Mouse (Mus musculus) layer of hippocampus, adult 18-20 months (tissue): ENCODE data around the gene Fam3c. TPM values are rescaled to one million over a fixed set of nuclear protein-coding genes. Genes with fewer than 3 reads are reported as not detected.

ENCODE experiments used
- DNase-seq, 2 experiments: peaks; one replicate each; pipeline ENCODE4 v3.0.0; 2022; ENCODE audit warnings: low spot score in 2 of 2
- total RNA-seq, 2 experiments: library from RNA; stranded (reverse); gene quantifications; 2 replicates each; pipeline ENCODE4 v1.2.3; 2021

The Fam3c gene
- total RNA-seq, 2 experiments from 2014 or later = 58.3 to 60.5 TPM

DNA sequence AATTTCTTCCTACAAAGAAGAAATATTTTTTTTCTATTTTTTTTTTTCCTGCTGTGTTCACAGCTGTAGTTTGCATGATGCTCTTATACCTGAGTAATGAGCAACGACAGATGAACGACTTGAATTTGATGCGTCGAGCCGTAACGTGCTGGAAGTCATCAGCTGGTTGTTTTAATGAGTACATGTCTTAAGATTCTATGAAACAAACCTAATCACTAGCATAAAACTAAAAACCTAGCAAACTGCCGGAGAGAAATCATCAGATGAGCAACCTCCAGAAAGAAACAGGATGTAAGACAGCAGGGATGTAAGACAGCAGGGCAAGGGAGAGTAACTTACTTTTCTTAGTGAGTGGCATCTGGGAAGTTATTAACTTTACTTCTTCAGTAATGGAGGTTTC is 1.4 kb downstream of the Fam3c start:
- DNase-seq = no peak

GRCm38 (mm10) chr6:22354031-22354430 is 2.0 kb downstream of the Fam3c start:
- no peak for DNase-seq

DNA sequence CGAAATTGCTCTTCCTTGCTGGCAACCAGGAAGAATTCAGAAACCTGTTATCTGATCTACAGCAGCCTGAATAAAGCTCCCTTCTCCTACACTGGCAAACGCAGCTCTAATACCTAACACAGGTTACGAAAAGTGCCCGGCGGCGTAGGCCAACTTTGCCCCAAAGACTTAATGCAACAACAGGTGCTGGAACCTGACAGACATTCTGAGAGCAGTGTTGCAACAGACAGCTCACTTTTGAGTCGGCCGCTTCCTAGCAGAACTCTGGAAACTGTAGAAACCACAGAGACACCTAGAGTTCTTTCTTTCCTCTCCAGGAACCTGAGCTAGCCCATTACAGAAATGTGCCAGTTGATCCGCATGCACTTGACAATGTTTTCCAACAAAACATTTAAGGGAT is 4.5 kb downstream of the Fam3c start:
- DNase-seq = no peak

DNA sequence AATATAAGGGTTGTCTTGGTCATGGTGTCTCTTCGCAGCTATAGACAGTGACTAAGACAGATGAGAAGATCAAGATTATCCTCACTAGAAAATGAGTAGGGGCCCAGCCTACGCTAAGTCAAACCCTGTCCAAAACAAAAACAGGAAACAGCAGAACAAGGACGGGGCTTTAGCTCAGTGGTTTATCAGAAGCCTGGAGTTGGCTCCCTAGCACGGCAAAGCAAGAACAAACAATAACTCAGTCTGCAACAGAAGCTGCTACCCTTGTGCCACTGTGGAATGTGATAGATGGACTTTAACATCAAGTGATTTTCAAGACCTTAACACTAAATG is 5.8 kb downstream of the Fam3c start:
- DNase-seq = no peak

DNA sequence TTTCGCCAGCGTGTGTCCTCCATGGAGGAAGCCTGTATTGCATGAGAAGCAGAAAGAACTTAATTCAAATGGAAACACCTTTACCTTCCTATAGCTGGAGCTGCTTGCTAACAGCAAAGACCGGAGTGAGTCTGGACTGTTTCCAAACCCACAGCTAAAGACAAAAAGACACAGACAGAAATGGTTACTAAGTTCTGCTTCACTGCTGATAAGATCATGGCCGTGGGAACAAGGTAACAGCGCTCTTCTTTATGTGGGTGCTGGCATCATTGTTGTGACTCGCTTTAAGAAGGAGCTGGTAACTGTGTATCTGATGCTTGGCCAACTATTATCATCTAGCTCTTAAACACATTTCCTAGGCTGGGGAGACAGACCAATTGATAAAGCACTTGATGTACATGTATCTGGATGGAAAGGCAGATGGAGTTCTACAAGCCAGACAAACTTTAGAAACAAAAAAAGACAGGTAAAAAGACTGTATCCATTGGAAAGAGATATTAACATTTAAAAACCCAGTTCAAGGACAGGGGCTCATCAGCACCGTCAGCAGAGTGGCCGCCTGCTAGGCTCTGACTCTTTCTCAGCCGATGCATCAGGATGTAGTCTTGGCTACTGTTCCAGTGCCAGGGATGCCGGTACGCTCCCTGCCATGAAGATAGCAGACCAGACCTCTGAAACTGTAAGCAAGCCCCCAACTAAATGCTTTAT is 6.4 kb downstream of the Fam3c start:
- no peak for DNase-seq

- DNase-seq = no peak
These were observed 7.1 kb downstream of the Fam3c start for GRCm38 (mm10) chr6:22348975-22349374.

- no peak for DNase-seq
These were observed 7.9 kb downstream of the Fam3c start for GRCm38 (mm10) chr6:22348130-22348529.

GRCm38 (mm10) chr6:22347132-22347902 is 8.7 kb downstream of the Fam3c start:
- no peak for DNase-seq

GRCm38 (mm10) chr6:22344443-22344842 is 11.6 kb downstream of the Fam3c start:
- no peak for DNase-seq

DNA sequence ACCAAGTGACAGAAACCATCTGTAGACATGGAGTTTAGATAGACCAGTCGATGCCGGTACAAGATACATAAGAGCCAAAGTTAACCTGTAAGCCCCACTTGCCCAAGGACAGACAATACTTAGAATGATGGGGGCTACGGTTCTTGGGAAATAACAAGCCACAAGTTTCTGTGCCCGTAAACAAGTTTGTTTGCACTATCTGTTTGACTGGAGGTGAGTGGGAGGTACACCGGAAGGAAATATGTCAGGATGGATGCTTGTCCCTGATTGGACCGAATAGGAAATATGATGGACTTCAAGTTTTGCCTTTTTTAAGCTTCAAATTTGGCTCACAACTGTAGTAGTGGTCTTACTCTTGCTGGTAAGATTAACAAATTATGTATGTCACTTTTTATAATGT is 12.3 kb downstream of the Fam3c start:
- DNase-seq = no peak

DNA sequence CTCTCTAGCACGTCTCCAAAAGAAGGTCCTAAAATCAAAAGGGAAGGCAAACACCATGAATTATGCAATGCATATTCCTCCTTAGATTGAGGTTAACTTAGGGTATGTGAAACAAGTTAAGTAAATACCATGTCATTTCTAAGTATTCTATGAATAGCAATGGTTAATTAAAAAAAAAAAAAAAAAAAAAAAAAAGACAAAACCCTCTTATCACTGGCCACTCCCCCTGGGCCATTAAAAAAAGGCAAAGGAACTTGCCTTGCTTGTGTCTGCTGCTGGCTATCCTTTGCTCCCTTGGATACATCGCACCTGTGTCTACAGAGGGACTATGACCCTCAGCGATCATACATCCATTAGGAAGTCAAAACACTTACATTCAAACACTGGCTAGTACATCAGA is 12.8 kb downstream of the Fam3c start:
- no peak for DNase-seq

DNA sequence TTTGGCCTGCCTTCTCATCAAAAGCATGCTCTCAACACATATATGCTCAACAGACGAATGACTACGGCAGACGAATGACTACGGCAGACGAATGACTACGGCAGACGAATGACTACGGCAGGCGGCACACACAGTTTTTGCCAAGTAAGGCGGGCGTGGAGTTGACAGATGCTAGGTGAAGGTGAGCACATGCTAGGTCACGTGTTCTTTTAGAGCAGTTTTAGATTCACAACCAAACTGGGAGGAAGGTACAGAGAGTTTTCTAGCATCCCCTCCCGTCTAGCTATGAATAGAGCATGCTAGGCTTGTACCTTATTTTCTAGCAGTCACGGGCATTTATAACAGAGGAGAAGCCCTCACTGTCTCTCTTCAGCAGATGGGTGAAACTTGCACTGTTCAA is 15.3 kb downstream of the Fam3c start:
- no peak for DNase-seq

DNA sequence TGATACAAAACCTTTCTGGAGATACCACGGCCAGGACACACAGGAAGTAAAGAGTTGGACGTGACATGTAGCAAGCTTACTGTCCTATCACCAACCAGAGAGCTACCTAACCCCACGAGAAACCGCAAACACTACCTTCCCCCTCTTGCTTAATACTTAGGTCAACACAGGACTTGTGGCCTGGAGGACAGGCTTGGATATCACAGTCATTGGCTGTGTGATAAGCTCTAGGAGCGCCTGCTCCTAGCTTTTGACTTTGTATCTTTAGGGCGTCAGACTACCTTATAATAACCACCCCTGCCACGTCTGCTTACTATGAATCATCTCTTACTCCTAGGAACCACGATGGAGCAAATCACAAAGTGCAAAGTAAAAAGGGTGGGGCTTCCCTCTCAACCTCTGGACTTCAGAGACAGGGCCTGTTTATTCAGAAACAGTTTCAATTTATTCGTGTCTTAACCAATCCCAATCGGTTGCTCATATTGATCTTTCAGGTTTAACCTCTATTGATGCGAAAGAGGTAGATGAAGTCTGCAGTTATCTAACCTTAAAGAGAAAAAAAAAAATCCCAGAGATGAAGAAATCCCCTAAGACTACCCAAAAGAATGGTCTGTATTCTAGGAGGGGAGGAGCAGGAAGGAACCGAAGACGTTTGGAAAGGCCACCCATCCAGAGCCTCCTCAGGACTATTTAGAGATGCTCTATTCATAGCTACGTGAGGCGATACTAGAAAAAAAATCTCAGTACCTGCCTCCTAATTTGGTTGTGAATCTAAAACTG is 16.1 kb downstream of the Fam3c start:
- no peak for DNase-seq

DNA sequence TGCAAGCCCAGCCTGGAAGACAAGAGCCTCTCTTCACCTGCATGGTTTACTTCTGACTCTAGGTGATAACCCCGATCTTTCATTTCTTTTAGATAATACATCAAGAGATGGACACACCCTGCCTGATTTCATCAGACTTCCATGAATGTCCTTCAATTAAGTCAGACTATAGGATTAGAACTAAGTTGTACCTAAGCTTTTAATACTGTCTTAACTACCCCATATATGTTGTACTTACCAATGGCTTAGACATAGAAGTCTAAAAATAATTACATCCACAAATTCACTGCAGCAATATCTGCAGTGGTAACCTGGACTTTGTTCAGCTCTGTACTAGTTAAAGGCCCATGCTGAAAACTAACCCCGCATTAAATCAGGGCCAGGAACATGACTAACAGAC is 23.5 kb downstream of the Fam3c start:
- DNase-seq = no peak

DNA sequence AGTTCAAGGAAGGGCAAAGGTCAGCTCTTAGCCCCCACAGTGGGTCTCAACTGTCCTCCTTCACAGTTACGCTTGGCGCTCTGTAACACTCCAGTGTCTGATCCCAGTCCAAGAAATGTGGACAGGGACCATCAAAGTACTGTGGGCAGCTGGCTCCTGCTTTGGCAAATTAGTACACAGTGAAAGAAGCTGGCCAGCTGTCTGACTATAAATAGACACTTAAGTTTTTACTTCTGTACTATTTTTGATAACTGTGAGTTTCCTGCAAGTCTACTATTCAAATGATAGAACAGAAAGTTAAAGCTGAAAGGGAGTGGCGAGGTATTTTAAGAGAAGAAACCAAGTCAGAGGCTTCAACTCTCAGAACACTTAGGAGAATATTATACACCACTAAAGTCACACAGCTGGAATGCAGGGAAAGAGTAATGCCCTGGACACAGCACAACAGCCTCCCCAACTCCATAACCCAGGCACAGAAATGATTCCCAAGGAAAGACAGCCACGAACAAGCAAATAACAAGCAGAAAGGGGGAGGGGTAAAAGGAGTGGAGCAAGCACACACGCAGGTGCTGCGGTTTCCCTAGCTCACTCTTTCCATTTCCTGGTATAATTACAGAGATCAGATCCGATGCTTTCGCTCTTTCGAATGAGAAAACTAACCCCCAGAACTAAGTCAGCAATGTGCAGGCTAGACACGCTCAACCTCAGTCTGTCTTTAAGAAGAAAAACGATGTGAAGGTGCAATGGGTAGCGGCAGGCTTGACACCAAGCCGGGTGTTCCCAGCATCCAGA is 25.7 kb downstream of the Fam3c start:
- no peak for DNase-seq

DNA sequence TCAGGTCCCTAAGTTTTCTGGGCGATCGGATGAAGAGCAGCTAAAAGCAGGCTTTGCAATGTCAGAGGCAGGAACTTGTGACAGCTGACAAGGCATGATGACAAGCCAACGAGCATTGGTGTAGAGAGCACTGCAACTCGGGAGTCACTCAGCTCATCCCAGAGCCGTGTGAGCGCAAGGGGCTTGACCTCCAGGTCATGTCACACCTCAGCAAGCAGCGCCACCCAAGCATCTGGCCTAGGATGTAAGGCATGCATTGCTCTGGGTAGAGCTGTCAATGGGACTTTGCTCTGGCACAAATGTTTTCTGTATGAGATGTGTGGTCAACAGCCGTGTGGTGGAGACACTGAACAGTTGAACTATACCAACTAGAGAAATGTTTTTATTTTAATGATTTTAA is 28.1 kb downstream of the Fam3c start:
- no peak for DNase-seq

- DNase-seq = no peak
These were observed 29.0 kb downstream of the Fam3c start for GRCm38 (mm10) chr6:22327091-22327490.

- no peak for DNase-seq
These were observed 29.8 kb downstream of the Fam3c start for GRCm38 (mm10) chr6:22326289-22326688.

DNA sequence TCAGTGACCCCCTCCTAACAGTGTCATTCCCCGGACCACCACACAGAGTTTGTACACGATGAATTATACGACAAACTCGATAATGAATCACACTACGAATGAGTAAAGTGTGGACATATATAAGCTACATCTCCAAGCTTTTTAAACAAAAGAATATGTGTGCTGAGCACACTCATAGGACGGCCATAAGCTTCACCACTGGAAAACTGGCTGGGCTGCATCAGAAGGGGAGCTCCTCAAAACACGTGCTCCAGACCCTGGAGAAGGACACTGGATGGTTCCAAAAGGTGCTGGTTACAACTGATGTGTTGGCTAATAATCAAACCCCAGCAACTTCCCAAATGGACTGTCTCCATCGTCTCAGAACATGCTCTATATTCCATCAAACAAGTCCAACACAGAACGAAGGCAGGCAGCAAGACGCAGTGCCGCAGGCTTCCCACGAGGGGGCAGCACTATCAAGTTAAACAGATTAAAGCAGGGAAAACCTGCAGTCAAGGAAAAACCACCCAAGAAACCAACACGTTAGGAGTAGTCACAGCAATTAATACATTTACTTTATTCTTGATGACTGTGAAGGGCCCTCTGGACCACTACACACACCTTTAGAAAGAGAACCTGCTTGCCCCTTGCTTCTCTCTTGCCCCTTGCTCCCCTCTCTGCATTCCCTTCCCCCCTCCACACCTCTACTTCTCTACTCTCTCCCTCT is 30.5 kb downstream of the Fam3c start:
- peak; percentile 71 to 91 for DNase-seq

- DNase-seq = no peak
These were observed 58.0 kb downstream of the Fam3c start for GRCm38 (mm10) chr6:22298059-22298458.

DNA sequence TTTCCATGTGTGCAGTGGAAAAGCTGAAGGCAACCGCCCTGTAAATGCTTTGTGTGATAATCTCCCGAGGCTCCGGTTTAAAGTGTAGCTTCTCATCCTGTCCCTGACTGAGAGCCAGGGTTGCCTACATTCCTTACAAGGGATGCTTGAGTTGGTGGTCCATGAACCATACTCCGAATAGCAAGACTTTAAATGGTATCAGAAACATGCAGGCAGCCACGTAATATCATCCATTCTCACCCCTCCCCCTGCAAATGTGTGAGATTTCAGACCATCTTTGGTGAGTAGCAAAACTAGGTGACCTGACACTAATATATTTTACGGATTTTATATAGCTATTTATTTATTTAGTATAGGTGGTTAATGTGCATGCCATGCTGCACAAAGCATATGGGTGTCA is 59.0 kb downstream of the Fam3c start:
- no peak for DNase-seq
